Mouse (Mus musculus) intestine, postnatal 0 days (tissue): ENCODE measurements around the gene Prkacb. TPM values are rescaled to one million over a fixed set of nuclear protein-coding genes. Genes with fewer than 3 reads are reported as not detected.

Experiments
- ATAC-seq: fragments of 200-750 bp; cut with Nextera tagmentation; 2 replicates; pipeline ENCODE4 v1.8.0; 2017; ENCODE audit warnings: mild to moderate bottlenecking, moderate TSS enrichment, moderate library complexity
- H3K27ac ChIP-seq: fragments of 300-500 bp; sonication (generic); 2 replicates; pipeline ENCODE4 v1.5.1; 2014; ENCODE audit warnings: mild to moderate bottlenecking, low read depth, low read length, moderate library complexity
- H3K27me3 ChIP-seq: fragments of 300-500 bp; sonication (generic); replicated peaks from 2 replicates; pipeline ENCODE4 v1.6.1; 2014; ENCODE audit warnings: low read length, mixed read lengths; ENCODE audit not compliant: control insufficient read depth, insufficient read depth
- H3K36me3 ChIP-seq: fragments of 300-500 bp; sonication (generic); 2 replicates; pipeline ENCODE4 v1.6.1; 2014; ENCODE audit warnings: mild to moderate bottlenecking, moderate library complexity; ENCODE audit not compliant: control insufficient read depth, insufficient read depth
- H3K4me1 ChIP-seq: fragments of 300-500 bp; sonication (generic); replicated peaks from 2 replicates; pipeline ENCODE4 v1.6.1; 2014; ENCODE audit warnings: antibody characterized with exemption, low read length, mixed read lengths; ENCODE audit not compliant: control insufficient read depth, insufficient read depth
- H3K4me2 ChIP-seq: fragments of 300-500 bp; sonication (generic); replicated peaks from 2 replicates; pipeline ENCODE4 v1.6.1; 2014; ENCODE audit warnings: low read depth, mild to moderate bottlenecking, moderate library complexity
- H3K4me3 ChIP-seq: fragments of 300-500 bp; sonication (generic); 2 replicates; pipeline ENCODE4 v1.5.1; 2014; ENCODE audit warnings: low read depth, low read length
- H3K9ac ChIP-seq: fragments of 300-500 bp; sonication (generic); 2 replicates; pipeline ENCODE4 v1.6.1; 2014; ENCODE audit warnings: mild to moderate bottlenecking, low read depth, low read length
- H3K9me3 ChIP-seq: fragments of 300-500 bp; sonication (generic); 2 replicates; pipeline ENCODE4 v1.6.1; 2016; ENCODE audit warnings: mixed run types; ENCODE audit not compliant: control insufficient read depth
- CTCF ChIP-seq: sonication (generic); IDR thresholded peaks from 2 replicates; pipeline ENCODE4 v1.5.1; 2016; ENCODE audit warnings: low read depth, mild to moderate bottlenecking, control low read depth, antibody characterized with exemption, moderate library complexity
- WGBS: fragments of 180-500 bp; shearing (Covaris S2); extraction: QIAGEN DNeasy Blood & Tissue Kit; methylation state at CpG from one replicate; pipeline ENCODE4 v1.1.7; 2014; 5-methylcytosine and 5-hydroxymethylcytosine counted together
- polyA plus RNA-seq: library from polyadenylated mRNA; unstranded; fragments of >200 nt; fragmentation: Nextera tagmentation; extraction: Ambion mirVana; gene quantifications from 2 replicates; pipeline ENCODE4 v1.2.1, GENCODE M21; 2015

The Prkacb gene
- polyA plus RNA-seq, 1 experiment from 2014 or later, result 25.3 TPM

DNA sequence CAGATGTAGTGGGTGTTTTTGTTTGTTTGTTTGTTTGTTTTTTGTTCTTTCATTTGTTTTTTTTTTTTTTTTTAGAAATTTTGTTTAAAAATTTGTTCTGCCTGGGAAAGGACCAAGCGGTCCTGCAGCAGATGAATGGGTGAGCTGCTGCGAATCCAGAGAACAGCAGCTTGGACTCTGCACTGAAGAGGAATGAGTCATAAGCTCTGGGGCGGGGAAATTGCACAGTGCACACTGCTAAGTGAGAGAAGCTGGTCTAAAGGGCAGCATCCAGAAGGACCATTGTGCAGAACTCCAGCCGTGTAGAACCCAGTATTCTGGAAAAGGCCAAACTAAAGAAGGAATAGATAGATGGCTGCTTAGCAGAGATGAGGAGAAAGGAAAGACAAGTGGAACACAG is 108.7 kb downstream of the Prkacb start:
- H3K9ac ChIP-seq, result no peak overlapping the region
- no peaks in the 10 kb centered on the region for H3K9me3 ChIP-seq
- no peak for TF ChIP-seq CTCF
- no peaks in the 10 kb centered on the region for H3K4me1 ChIP-seq
- 52% methylated on average over 4 of the region's 4 CpGs for WGBS
- H3K27me3 ChIP-seq, result no peaks in the 10 kb centered on the region
- H3K4me2 ChIP-seq, result no peak overlapping the region
- no peak overlapping the region for H3K4me3 ChIP-seq
- H3K27ac ChIP-seq, result no peak overlapping the region
- ATAC-seq, result peak; percentile 83
- no peaks in the 10 kb centered on the region for H3K36me3 ChIP-seq

DNA sequence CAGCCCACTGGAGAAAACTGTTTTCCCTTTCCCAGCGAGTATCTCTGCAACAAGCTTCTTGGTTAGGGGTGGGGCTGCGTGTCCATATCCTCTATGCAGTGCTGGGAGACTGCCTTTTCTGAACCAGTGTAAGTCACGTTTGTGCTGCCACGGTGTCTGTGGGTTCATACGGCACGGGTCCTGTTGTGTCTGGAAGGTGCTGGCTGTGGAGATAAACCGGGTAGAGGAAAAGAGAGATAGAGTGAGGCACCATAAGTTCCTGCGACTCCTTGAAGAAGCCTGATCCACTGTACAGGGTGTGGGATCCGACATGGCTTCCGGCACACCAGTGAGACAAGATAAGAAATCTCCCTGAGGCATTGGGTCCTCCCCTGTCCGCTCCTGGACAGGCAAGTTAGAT is 112.7 kb downstream of the Prkacb start:
- Histone ChIP-seq H3K27me3 (no peaks in the 10 kb centered on the region), H3K4me2 (no peak overlapping the region), H3K4me1 (no peaks in the 10 kb centered on the region), H3K36me3 (no peaks in the 10 kb centered on the region), H3K9me3 (no peaks in the 10 kb centered on the region), H3K4me3 (no peak overlapping the region), H3K27ac (no peak overlapping the region), H3K9ac (no peak overlapping the region)
- WGBS, result 82% methylated on average over 11 of the region's 11 CpGs
- TF ChIP-seq CTCF, result no peak
- ATAC-seq, result no peak

DNA sequence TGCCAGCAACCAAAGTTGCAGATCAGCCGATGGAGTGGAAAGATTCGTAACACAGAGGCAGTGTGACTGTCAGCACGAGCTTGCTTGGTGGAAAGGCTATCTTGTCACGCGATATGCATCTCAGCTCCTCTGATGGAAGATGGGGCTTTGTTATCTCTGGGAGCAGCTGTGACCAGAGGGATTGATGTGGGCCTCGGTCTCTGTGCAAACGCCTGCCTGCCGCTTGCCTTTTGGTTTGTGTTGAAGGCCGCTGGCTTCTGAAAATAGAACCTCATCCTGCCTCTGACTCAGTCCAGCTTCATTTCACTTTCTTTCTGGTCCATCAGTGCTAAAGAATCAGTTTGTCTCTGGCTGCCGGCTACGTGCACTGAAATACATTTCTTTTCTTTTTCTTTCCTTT is 113.8 kb downstream of the Prkacb start:
- no peak for ATAC-seq
- H3K9me3 ChIP-seq, result no peaks in the 10 kb centered on the region
- no peaks in the 10 kb centered on the region for H3K36me3 ChIP-seq
- no peaks in the 10 kb centered on the region for H3K27me3 ChIP-seq
- WGBS, result 71% methylated on average over 11 of the region's 11 CpGs
- TF ChIP-seq CTCF, result no peak
- no peaks in the 10 kb centered on the region for H3K4me1 ChIP-seq
- no peak overlapping the region for H3K4me2 ChIP-seq
- no peak overlapping the region for H3K9ac ChIP-seq
- no peak overlapping the region for H3K4me3 ChIP-seq
- no peak overlapping the region for H3K27ac ChIP-seq

DNA sequence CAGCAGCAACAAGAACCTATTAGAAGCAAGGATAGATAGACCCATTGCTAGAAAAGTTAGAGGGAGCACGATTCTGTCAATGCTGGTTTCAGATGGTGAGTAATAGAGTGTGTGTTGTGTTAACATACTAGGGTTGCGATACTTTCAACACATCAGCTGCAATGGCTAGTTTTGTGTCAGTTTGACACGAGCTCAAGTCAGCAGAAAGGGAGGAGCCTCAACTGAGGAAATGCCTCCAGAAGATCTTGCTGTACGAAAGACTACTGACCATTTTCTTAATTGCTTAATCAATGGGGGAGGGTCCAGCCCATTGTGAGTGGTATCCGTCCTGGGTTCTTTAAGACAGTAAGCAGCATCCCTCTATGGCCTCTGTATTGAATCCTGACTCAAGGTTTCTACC is 120.2 kb downstream of the Prkacb start:
- Histone ChIP-seq H3K4me3 (no peak overlapping the region), H3K4me1 (no peaks in the 10 kb centered on the region), H3K9me3 (no peaks in the 10 kb centered on the region), H3K36me3 (no peaks in the 10 kb centered on the region), H3K9ac (no peak overlapping the region), H3K4me2 (no peak overlapping the region), H3K27me3 (no peaks in the 10 kb centered on the region), H3K27ac (no peak overlapping the region)
- ATAC-seq, result no peak
- 78% methylated on average over 5 of the region's 5 CpGs for WGBS
- no peak for TF ChIP-seq CTCF

DNA sequence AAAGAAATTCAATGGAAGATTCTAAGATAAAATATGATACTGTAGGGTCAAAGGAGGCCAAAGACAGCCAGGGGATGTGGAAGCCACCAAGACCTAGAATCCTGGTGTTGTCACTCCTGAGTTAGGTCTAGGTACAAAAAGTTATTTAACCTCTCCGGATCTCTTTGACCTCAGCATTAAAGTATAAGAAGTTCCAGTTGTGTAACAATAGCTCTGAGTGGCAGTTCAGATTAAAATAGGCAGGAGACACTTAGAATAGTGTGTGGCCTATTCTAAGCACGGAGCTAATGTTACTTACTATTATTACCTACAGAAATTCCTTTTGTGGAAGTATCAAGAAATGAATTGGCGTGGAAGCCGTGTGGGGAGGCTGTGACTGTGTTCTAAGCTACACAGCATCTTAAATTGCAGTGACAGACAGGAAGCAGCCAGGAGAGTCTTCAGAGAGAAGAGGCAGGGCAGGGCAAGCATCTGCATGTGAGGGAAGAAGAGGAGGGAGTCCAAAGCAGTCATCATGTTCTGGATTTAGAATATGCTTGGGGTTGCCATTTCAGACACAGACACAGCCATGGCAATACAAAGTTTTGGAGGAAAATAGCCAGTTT is 125.6 kb downstream of the Prkacb start:
- H3K4me2 ChIP-seq, result no peak overlapping the region
- H3K9ac ChIP-seq, result no peak overlapping the region
- 80% methylated on average over 4 of the region's 4 CpGs for WGBS
- H3K4me1 ChIP-seq, result peaks cover 3% of the 10 kb centered on the region; the same call in 1 of the 2 replicates
- no peak overlapping the region for H3K27ac ChIP-seq
- H3K4me3 ChIP-seq, result no peak overlapping the region
- ATAC-seq, result no peak
- H3K27me3 ChIP-seq, result no peaks in the 10 kb centered on the region; the same call in 1 of the 2 replicates
- no peak for TF ChIP-seq CTCF
- no peaks in the 10 kb centered on the region for H3K9me3 ChIP-seq
- H3K36me3 ChIP-seq, result no peaks in the 10 kb centered on the region

DNA sequence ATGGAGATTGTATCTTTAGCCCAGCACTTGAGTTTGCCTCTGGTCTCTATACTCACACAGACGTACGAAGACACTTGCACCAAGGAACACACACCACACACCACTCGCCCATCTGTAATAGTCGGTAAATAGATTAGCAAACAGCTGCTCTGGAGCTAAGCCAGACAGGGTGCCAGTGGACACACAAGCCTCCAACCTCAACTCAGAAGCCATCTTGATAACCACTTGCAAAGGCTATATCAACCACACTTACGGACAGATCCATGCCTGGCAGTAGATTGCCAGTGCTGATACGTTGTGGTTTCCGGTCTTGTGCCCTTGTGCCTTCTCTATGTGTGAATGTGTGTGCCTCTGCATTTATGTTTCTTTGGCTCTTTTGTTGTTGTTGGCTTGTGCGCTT is 126.4 kb downstream of the Prkacb start:
- no peaks in the 10 kb centered on the region for H3K9me3 ChIP-seq
- H3K4me1 ChIP-seq, result peaks cover 3% of the 10 kb centered on the region; the same call in 1 of the 2 replicates
- H3K9ac ChIP-seq, result no peak overlapping the region
- no peak for TF ChIP-seq CTCF
- no peak overlapping the region for H3K4me3 ChIP-seq
- ATAC-seq, result no peak
- H3K4me2 ChIP-seq, result no peak overlapping the region
- H3K27ac ChIP-seq, result no peak overlapping the region
- no peaks in the 10 kb centered on the region; the same call in 1 of the 2 replicates for H3K27me3 ChIP-seq
- WGBS, result 85% methylated on average over 8 of the region's 8 CpGs
- no peaks in the 10 kb centered on the region for H3K36me3 ChIP-seq
